Mouse (Mus musculus): ENCODE data around the gene Tanc1.
"Not testable (repeated sequence)": the region's sequence is repeated elsewhere in the genome, so short reads cannot be mapped to it uniquely, and the experiment has no call there.

The Tanc1 gene

GRCm38 (mm10) chr2:59611831-59612732 is at the start of gene Tanc1:
Gene Tanc1 (plus strand): TSS chr2:59612042.
- DNase-seq (ENCODE audit: low read depth), result no peak

- DNase-seq (ENCODE audit: low read depth), result no peak
Measured at GRCm38 (mm10) chr2:59562215-59562614, 49.6 kb upstream of the Tanc1 start.

- DNase-seq (ENCODE audit: low read depth), result no peak
Measured at GRCm38 (mm10) chr2:59562696-59563095, 49.1 kb upstream of the Tanc1 start.

GRCm38 (mm10) chr2:59564029-59564611 is 47.7 kb upstream of the Tanc1 start:
- not testable (repeated sequence) for DNase-seq (ENCODE audit: low read depth)

GRCm38 (mm10) chr2:59564947-59565346 is 46.9 kb upstream of the Tanc1 start:
- DNase-seq (ENCODE audit: low read depth), result no peak

GRCm38 (mm10) chr2:59580939-59581338 is 30.9 kb upstream of the Tanc1 start:
- no peak for DNase-seq (ENCODE audit: low read depth)

- no peak for DNase-seq (ENCODE audit: low read depth)
Measured at GRCm38 (mm10) chr2:59583961-59584360, 27.9 kb upstream of the Tanc1 start.

GRCm38 (mm10) chr2:59587387-59588095 is 24.3 kb upstream of the Tanc1 start:
- DNase-seq (ENCODE audit: low read depth), result peak; percentile 84

GRCm38 (mm10) chr2:59588096-59588405 is 23.8 kb upstream of the Tanc1 start:
- DNase-seq (ENCODE audit: low read depth), result no peak

GRCm38 (mm10) chr2:59593341-59593902 is 18.4 kb upstream of the Tanc1 start:
- DNase-seq (ENCODE audit: low read depth), result no peak

GRCm38 (mm10) chr2:59594095-59594494 is 17.7 kb upstream of the Tanc1 start:
- no peak for DNase-seq (ENCODE audit: low read depth)

- DNase-seq (ENCODE audit: low read depth), result no peak
Measured at GRCm38 (mm10) chr2:59596545-59596944, 15.3 kb upstream of the Tanc1 start.

- DNase-seq (ENCODE audit: low read depth), result no peak
Measured at GRCm38 (mm10) chr2:59598286-59598685, 13.6 kb upstream of the Tanc1 start.

GRCm38 (mm10) chr2:59598894-59599293 is 12.9 kb upstream of the Tanc1 start:
- no peak for DNase-seq (ENCODE audit: low read depth)

- no peak for DNase-seq (ENCODE audit: low read depth)
Measured at GRCm38 (mm10) chr2:59599338-59600111, 12.3 kb upstream of the Tanc1 start.

- DNase-seq (ENCODE audit: low read depth), result peak; percentile 92
Measured at GRCm38 (mm10) chr2:59600123-59600840, 11.6 kb upstream of the Tanc1 start.

- DNase-seq (ENCODE audit: low read depth), result no peak
Measured at GRCm38 (mm10) chr2:59600980-59601379, 10.9 kb upstream of the Tanc1 start.

GRCm38 (mm10) chr2:59601452-59601851 is 10.4 kb upstream of the Tanc1 start:
- no peak for DNase-seq (ENCODE audit: low read depth)

GRCm38 (mm10) chr2:59608958-59609357 is 2.9 kb upstream of the Tanc1 start:
- no peak for DNase-seq (ENCODE audit: low read depth)

- DNase-seq (ENCODE audit: low read depth), result no peak
Measured at GRCm38 (mm10) chr2:59611216-59611810, 529 bp upstream of the Tanc1 start.

Measured in fibroblast of lung, adult 2 months (primary cell).